Mouse (Mus musculus): Measurements from ENCODE around the gene Il15ra.

Gene Il15ra

DNA sequence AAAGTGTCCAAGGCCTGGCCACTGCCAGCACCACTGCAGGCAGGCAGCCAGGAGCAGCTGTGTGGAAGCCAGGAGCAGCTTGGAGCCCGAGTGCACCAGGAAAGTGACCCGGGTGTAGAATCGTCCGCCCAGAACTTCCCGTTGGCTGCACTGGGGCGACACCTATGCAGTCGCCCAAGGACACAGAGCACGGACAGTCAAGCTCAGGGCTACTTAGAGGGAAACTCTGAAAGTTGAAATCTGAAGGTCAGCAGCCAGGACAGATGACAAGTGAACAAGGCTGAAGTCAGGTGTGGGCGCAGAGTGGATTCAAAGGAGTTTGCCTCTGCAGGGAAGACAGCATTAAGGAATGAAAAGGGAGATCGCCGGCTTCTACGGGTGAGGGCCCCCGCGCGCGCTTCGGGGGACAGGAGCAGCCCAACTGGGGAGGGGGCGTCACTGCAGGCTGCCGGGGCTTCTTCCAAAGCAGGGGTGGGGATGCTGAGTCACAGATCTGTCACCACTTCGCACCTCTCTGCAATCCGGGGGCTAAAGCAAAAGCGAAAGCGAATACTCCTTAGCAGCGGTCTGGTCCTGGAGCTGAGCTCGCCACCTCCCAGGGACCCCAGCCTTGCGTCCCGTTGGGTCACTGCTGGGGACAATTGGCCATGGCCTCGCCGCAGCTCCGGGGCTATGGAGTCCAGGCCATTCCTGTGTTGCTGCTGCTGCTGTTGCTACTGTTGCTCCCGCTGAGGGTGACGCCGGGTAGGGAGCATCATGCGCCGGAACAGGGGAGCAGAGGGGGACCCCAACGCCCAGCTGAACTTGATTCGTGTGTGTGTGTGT is at the start of gene Il15ra:
Gene Il15ra, plus strand, starts transcription at position 90 of the 825 bp plus-strand sequence.
- no peak for DNase-seq (ENCODE audit: low read depth)

GRCm38 (mm10) chr2:11657581-11657980 is 47.5 kb upstream of the Il15ra start:
- DNase-seq (ENCODE audit: low read depth): no peak

- DNase-seq (ENCODE audit: low read depth): no peak
Measured at GRCm38 (mm10) chr2:11659263-11659662, 45.8 kb upstream of the Il15ra start.

DNA sequence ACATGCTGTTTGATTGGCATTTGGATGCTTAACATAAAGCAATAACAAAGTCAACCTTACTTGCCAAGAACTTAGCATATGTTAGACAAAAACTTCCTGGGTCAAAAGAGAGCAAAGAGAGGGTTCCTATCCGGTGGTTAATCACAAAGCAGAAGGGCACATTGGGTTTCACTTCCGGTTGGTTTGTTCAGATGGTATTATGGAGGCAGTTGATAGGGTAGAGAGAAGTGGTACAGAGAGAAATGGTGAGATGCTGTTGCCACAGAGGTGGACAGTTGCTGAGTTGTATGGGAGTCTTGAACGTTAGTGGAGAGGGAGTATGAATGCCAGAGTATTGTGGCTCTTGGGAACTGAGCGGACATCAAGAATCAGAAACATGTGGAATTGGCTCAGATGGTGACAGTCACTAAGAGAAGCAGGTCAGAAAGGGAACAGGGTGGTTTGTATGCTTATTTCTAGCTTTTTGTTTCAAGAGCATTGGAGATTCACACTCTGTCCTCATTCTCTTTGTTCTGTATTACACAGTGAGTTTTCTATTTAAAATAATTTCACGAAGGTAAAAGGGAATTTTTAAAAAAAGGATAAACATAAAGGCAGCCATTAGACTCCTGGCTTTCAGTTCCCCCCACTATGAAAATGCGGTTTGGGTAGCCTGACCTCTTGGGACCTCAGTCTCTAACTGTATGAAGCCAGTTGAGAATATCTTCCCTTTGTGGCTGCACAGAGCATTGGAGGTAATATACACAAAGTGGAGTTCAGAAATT is 42.8 kb upstream of the Il15ra start:
- DNase-seq (ENCODE audit: low read depth): no peak

DNA sequence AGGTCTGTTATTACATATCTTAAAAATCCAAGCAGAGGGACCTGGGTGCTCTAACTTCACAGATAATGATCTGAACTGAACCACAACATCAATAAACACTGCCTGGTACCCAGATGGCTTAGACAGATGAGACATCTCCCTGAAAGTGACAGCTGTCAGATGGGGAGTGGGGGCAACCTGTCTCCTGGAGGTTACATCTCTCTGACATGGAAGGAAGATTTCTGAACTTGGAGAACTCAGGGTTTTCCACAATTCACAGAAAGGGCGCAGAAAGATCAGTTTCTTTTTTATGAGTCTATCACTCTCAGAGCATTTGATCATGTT is 42.2 kb upstream of the Il15ra start:
- DNase-seq (ENCODE audit: low read depth): no peak

GRCm38 (mm10) chr2:11663961-11664360 is 41.1 kb upstream of the Il15ra start:
- peak; percentile 36 for DNase-seq (ENCODE audit: low read depth)

DNA sequence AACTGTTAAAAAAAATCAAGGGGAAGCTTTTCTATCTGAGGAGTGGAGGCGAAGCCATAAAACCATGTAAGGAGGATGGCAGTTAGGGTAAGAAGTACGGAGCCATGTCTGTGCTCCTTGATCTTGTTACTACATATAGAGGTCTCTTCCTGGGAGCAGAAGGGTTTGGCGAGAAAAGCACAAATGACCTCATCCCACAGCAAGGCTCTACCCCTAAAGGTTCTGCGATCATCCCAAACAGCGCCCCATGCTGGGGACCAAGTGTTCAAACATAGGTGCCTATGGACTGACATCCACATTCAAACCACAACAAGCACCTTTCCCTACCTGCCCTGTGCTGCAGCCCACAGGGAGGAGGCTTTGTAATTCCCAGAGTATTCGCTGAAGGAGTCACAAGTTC is 40.7 kb upstream of the Il15ra start:
- no peak for DNase-seq (ENCODE audit: low read depth)

- DNase-seq (ENCODE audit: low read depth): no peak
Measured at GRCm38 (mm10) chr2:11664806-11665205, 40.3 kb upstream of the Il15ra start.

- no peak for DNase-seq (ENCODE audit: low read depth)
Measured at GRCm38 (mm10) chr2:11665326-11665725, 39.8 kb upstream of the Il15ra start.

DNA sequence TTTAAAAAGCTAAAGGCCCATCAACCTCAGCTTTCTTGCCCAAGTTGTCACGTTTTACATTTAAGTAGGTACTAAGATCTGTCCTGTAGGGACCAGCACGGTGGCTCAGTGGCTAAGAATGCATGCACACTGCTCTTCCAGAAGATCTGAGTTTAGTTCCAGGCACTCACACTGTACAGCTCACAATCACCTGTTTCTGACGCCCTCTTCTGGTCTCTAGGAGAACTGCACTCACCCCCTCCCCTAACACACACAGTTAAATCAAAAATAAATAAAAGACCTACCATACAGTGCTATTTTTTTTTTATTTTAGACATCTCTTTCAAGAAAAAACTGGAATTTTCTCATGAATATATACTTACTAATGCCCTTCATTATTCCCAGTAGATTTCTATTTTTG is 32.9 kb upstream of the Il15ra start:
- DNase-seq (ENCODE audit: low read depth): no peak

DNA sequence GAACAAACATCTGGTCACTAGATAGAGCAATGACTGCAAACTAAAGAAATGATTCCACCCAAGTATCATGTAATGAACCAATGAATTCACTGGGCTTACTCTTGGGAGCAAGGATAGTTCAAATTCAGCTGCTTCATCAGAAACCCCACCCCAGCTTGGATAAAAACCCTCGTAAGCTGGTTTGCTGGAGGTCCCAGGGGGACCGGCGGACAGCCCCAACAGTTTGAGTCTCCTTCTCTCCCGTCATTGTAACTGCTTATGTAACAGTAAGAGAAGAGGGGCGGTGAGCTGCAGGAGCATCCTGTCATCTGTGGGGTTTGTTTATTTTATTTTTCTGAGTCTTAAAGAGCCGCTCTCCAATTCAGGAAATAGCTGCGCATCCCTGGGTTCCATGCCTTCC is 25.5 kb upstream of the Il15ra start:
- no peak for DNase-seq (ENCODE audit: low read depth)

GRCm38 (mm10) chr2:11682712-11683111 is 22.4 kb upstream of the Il15ra start:
- no peak for DNase-seq (ENCODE audit: low read depth)

DNA sequence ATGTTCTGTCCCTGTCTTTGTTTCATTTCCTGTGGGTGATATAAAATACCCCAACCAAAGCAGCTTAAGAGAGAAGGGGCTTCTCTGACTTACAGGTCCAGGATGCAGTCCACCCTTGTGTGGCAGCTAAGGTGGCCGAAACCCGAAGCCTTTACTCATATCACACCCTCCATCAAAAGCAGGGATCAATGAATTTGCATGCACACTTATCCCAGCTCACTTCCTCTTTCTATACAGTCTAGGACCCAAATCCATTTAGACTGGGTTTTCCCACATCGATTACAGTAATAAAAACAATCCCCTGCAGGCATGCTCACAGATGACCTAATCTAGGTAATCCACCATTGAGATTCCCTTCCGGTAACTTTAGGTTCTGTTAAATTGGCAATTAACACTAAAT is 18.6 kb upstream of the Il15ra start:
- no peak for DNase-seq (ENCODE audit: low read depth)

DNA sequence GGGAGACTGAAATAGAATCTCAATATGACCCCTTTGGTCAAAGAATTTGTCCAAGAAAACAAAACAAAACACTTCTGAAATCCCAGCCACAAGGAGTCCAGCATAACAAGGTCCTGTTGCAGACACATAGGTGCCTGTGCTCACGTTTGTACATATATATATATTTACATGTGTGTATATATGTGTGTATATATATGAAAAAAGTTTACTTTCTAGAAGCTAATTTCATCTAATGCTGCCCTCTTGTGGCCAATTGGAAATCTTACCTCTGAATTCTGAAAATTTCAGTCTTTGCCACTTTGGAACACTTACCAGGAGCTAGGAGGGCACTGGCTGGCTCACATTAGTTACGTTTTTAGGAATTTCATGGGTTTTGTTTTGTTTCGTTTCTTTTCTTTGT is 17.7 kb upstream of the Il15ra start:
- DNase-seq (ENCODE audit: low read depth): no peak

GRCm38 (mm10) chr2:11690201-11690890 is 14.7 kb upstream of the Il15ra start:
- no peak for DNase-seq (ENCODE audit: low read depth)

GRCm38 (mm10) chr2:11693352-11693751 is 11.7 kb upstream of the Il15ra start:
- DNase-seq (ENCODE audit: low read depth): no peak

GRCm38 (mm10) chr2:11694104-11694503 is 11.0 kb upstream of the Il15ra start:
- DNase-seq (ENCODE audit: low read depth): no peak

DNA sequence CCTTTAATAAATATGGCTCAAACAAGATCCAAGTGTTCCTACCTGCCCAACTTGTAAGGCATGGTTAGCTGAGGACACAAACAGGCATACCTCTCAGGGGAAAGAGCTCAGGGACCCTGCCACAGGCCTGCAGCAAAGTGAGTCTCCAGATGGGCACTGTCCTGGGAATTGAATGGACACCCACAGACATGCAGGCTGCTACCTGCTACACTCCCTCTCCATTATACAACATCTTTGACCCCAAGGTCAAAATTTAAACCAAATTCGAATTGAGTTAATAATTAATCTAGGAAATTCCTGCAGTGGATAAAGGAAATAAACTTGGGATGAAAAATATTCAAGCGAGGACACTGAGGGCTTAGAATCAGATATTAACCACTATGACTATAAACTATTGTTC is 9.2 kb upstream of the Il15ra start:
- no peak for DNase-seq (ENCODE audit: low read depth)

GRCm38 (mm10) chr2:11698994-11699393 is 6.1 kb upstream of the Il15ra start:
- no peak for DNase-seq (ENCODE audit: low read depth)

- DNase-seq (ENCODE audit: low read depth): no peak
Measured at GRCm38 (mm10) chr2:11699905-11700304, 5.2 kb upstream of the Il15ra start.

GRCm38 (mm10) chr2:11706030-11706745 is 1.1 kb downstream of the Il15ra start:
- DNase-seq (ENCODE audit: low read depth): no peak

- no peak for DNase-seq (ENCODE audit: low read depth)
Measured at GRCm38 (mm10) chr2:11706746-11707065, 1.6 kb downstream of the Il15ra start.

Measured in fibroblast of lung, adult 2 months (primary cell).